ENCODE assay signal across 8 mouse cellular contexts in the genomic region with DNA sequence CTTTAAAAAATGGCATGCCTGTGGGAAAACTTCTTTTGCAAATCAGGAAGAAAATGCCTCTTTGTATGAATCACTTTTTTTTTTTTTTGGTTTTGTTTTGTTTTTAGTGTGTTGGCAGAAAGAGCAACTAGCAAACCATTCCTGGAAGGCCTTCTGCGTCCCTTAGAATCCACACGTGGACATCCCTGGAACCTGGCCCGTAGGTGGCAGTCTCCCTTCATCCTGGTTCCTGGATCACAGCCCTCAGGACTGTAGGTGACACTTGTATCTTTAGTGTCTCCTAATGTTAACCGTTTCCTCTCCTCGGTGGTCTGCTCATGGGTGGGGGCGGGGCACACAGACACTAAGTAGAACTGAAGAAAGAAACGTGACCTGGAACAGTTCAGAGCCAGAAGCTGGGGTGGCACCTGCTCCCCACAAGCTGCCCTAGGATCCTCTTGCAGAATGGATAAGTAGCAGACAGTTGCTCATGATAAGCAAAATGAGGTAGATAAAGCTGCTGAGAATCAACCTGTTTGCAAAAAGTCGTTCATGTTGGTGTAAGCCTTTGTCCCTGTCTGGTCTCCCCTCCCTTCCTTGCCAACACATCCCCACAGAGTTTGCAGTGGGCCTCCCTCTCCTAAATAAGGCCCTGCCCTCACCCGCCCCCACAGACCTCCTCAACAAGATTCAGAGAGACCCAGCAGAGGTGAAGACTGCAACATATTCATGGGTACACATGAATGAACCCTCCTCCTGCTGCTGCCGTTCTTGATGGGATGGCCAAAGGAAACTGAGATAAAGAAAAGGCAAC. TPM values are rescaled to one million over a fixed set of nuclear protein-coding genes. Genes with fewer than 3 reads are reported as not detected.
DNase-seq lines count a peak whose midpoint lies in the region; ATAC-seq and TF ChIP-seq lines count a peak whose summit lies in the region.

No protein-coding gene starts in this region.

- H3K36me3 ChIP-seq in heart, embryonic 10.5 days: no peaks in the 10 kb centered on the region
- no peaks in the 10 kb centered on the region for H3K36me3 ChIP-seq in kidney, embryonic 16.5 days (ENCODE audit: insufficient read depth, low read length)

- ATAC-seq in kidney, embryonic 16.5 days (ENCODE audit: low FRiP score, low TSS enrichment): peak; percentile 59
- peak; percentile 54 for ATAC-seq in megakaryocyte progenitor cell, adult 5-6 weeks (replicated peaks; ENCODE audit: poor library complexity)

- no peak overlapping the region for H3K4me2 ChIP-seq in kidney, embryonic 16.5 days (replicated peaks; ENCODE audit: low read depth, low read length)

- TF ChIP-seq POLR2A in cerebellum, adult 2 months (IDR thresholded peaks at IDR 0.05; ENCODE audit: borderline replicate concordance, insufficient read depth, low read length): no peak

- H3K27ac ChIP-seq in cerebellum, adult 2 months (ENCODE audit: insufficient read depth, low read length): no peak overlapping the region
- H3K27ac ChIP-seq in heart, embryonic 10.5 days: no peak overlapping the region
- no peak overlapping the region for H3K27ac ChIP-seq in kidney, embryonic 16.5 days (ENCODE audit: low read length)

- 25% methylated on average over 10 of the region's 10 CpGs for WGBS in cerebellum, adult 2 months
- WGBS in heart, embryonic 10.5 days: 15% methylated on average over 10 of the region's 10 CpGs
- 29% methylated on average over 10 of the region's 10 CpGs for WGBS in kidney, embryonic 16.5 days

- H3K9me3 ChIP-seq in heart, embryonic 10.5 days: no peaks in the 10 kb centered on the region
- no peaks in the 10 kb centered on the region for H3K9me3 ChIP-seq in kidney, embryonic 16.5 days (ENCODE audit: low read length)

- H3K9ac ChIP-seq in kidney, embryonic 16.5 days (replicated peaks; ENCODE audit: low read length): no peak overlapping the region

- no peaks in the 10 kb centered on the region for H3K27me3 ChIP-seq in cerebellum, adult 2 months (ENCODE audit: control insufficient read depth, insufficient read depth, low read length)
- H3K27me3 ChIP-seq in heart, embryonic 10.5 days (ENCODE audit: insufficient read depth, poor library complexity, severe bottlenecking): peaks cover 5% of the 10 kb centered on the region; the same call in 1 of the 2 replicates
- H3K27me3 ChIP-seq in kidney, embryonic 16.5 days (ENCODE audit: insufficient read depth, low read length): no peaks in the 10 kb centered on the region

- H3K4me1 ChIP-seq in cerebellum, adult 2 months (ENCODE audit: control insufficient read depth, insufficient read depth, low read length): peaks cover 7% of the 10 kb centered on the region
- peaks cover 32% of the 10 kb centered on the region for H3K4me1 ChIP-seq in heart, embryonic 10.5 days
- peaks cover 11% of the 10 kb centered on the region; the same call in 1 of the 2 replicates for H3K4me1 ChIP-seq in kidney, embryonic 16.5 days (ENCODE audit: insufficient read depth, low read length)

- DNase-seq in right cerebral cortex, postnatal 14 days: peak; percentile 45
- DNase-seq in right cerebral cortex, postnatal 4 days: no peak
- DNase-seq in cerebellum, adult 2 months: peak; percentile 85 to 86
- peak; percentile 83 for DNase-seq in heart, embryonic 10.5 days (ENCODE audit: low spot score)
- DNase-seq in spleen, postnatal 14 days (ENCODE audit: low spot score in 2 of 2): no peak
- no peak for DNase-seq in layer of hippocampus, adult 8-10 months (ENCODE audit: low spot score in 2 of 2)

- peak; percentile 88 for TF ChIP-seq CTCF in cerebellum, adult 2 months (IDR thresholded peaks at IDR 0.05; ENCODE audit: borderline replicate concordance, insufficient read depth, low read depth, low read length)

- H3K4me3 ChIP-seq in cerebellum, adult 2 months (replicated peaks; ENCODE audit: insufficient read depth, low read depth, low read length): no peak overlapping the region
- no peak overlapping the region for H3K4me3 ChIP-seq in heart, embryonic 10.5 days
- no peak overlapping the region for H3K4me3 ChIP-seq in kidney, embryonic 16.5 days (ENCODE audit: low read length)

RNA-seq across cellular contexts. Expression of gene Armc2, which starts 52.6 kb away (rescaled TPM):
- 4.4 and 6.0 TPM in 2 replicates for polyA plus RNA-seq in cerebellum, adult 2 months (2012; rRNA removed)
- polyA plus RNA-seq in heart, embryonic 10.5 days (2016; fragmentation: Nextera tagmentation; extraction: Ambion mirVana): 0.99 and 1.4 TPM in 2 replicates
- polyA plus RNA-seq in kidney, embryonic 16.5 days (2015; fragmentation: Nextera tagmentation; extraction: Ambion mirVana): 1.4 and 1.8 TPM in 2 replicates
- 0.85 and 1.7 TPM in 2 replicates for total RNA-seq in megakaryocyte progenitor cell, adult 5-6 weeks (2015)
- 0.46 TPM in 1 of 2 replicates, not detected in the other for total RNA-seq in megakaryocyte progenitor cell, adult 5-6 weeks (2017)
- total RNA-seq in layer of hippocampus, adult 8-10 months (2022): 10 to 100 TPM in 2 of 4 experiments, 1 to 10 TPM in 2; 8.9 to 12.7 (median 9.7) TPM

Comparison
In these comparisons a context has a peak if more than half of its experiments do, and no peak if none do; other contexts are left out.
1. DNase-seq: peak in right cerebral cortex, postnatal 14 days (single experiment), cerebellum, adult 2 months (2 of 2) and heart, embryonic 10.5 days (single experiment); none in right cerebral cortex, postnatal 4 days (single experiment), spleen, postnatal 14 days (0 of 2) and layer of hippocampus, adult 8-10 months (0 of 2).